Mouse (Mus musculus): ENCODE measurements around the gene Pgk1.

Pgk1 gene

GRCm38 (mm10) chrX:106219171-106220032 lies 32.5 kb downstream of the Pgk1 start:
- DNase-seq (ENCODE audit: low spot score): peak; percentile 36

- DNase-seq (ENCODE audit: low spot score): no peak
These were observed 34.2 kb downstream of the Pgk1 start, which contains the start of gene Taf9b for GRCm38 (mm10) chrX:106221058-106221457. TSS of gene Taf9b (minus strand) at chrX:106221158.

All from layer of hippocampus, adult 9-10 months (tissue).